8 mouse cellular contexts compared by ENCODE assay signal in genomic region chr12:83688316-83689086, GRCm38 (mm10). TPM values are rescaled to one million over a fixed set of nuclear protein-coding genes. Genes with fewer than 3 reads are reported as not detected.
DNase-seq lines count a peak whose midpoint lies in the region; ATAC-seq and TF ChIP-seq lines count a peak whose summit lies in the region.

No protein-coding gene starts in this region.

- DNase-seq in kidney, adult 9 months: peak; percentile 45
- no peak for DNase-seq in kidney, adult 18-20 months
- DNase-seq in G1E (ENCODE audit: low spot score): peak; percentile 81
- DNase-seq in embryonic facial prominence, embryonic 14.5 days (ENCODE audit: low spot score): peak; percentile 31
- peak; percentile 17 for DNase-seq in skeletal muscle tissue, adult 2 months (ENCODE audit: low read depth, low spot score)
- no peak for DNase-seq in gastrocnemius, adult 8-10 months (ENCODE audit: low spot score in 2 of 2)

- H3K9me3 ChIP-seq in G1E (replicated peaks): no peaks in the 10 kb centered on the region
- H3K9me3 ChIP-seq in embryonic facial prominence, embryonic 14.5 days (ENCODE audit: control insufficient read depth, low read length): no peaks in the 10 kb centered on the region
- no peaks in the 10 kb centered on the region for H3K9me3 ChIP-seq in hindbrain, embryonic 15.5 days
- H3K9me3 ChIP-seq in liver, embryonic 15.5 days (replicated peaks): no peaks in the 10 kb centered on the region

- peak; percentile 51 for ATAC-seq in G1E (ENCODE audit: extremely low read depth, insufficient number of reproducible peaks, low FRiP score, poor library complexity, severe bottlenecking)
- ATAC-seq in embryonic facial prominence, embryonic 14.5 days (ENCODE audit: low read depth): peak; percentile 69
- peak; percentile 92 for ATAC-seq in hindbrain, embryonic 15.5 days (ENCODE audit: low FRiP score, low read depth)
- ATAC-seq in liver, embryonic 15.5 days (ENCODE audit: insufficient read depth): peak; percentile 80

- peak overlapping the region; percentile 81 for H3K4me3 ChIP-seq in G1E (ENCODE audit: low read depth, low read length)
- peak overlapping the region; percentile 92 for H3K4me3 ChIP-seq in embryonic facial prominence, embryonic 14.5 days (ENCODE audit: low read depth, low read length)
- H3K4me3 ChIP-seq in hindbrain, embryonic 15.5 days: peak overlapping the region; percentile 81
- peak overlapping the region; percentile 96 for H3K4me3 ChIP-seq in liver, embryonic 15.5 days (replicated peaks)

- no peaks in the 10 kb centered on the region for H3K27me3 ChIP-seq in G1E (ENCODE audit: insufficient read depth, low read length)
- H3K27me3 ChIP-seq in embryonic facial prominence, embryonic 14.5 days (replicated peaks; ENCODE audit: control insufficient read depth, insufficient read depth, low read length): no peaks in the 10 kb centered on the region
- H3K27me3 ChIP-seq in hindbrain, embryonic 15.5 days: no peaks in the 10 kb centered on the region
- H3K27me3 ChIP-seq in liver, embryonic 15.5 days: no peaks in the 10 kb centered on the region

- peak overlapping the region; percentile 82 for H3K4me2 ChIP-seq in embryonic facial prominence, embryonic 14.5 days (ENCODE audit: low read depth, low read length)
- H3K4me2 ChIP-seq in hindbrain, embryonic 15.5 days: peak overlapping the region; percentile 65
- H3K4me2 ChIP-seq in liver, embryonic 15.5 days: peak overlapping the region; percentile 75

- peak overlapping the region; percentile 85 for H3K9ac ChIP-seq in embryonic facial prominence, embryonic 14.5 days (ENCODE audit: low read depth, low read length)
- H3K9ac ChIP-seq in hindbrain, embryonic 15.5 days: peak overlapping the region; percentile 72
- peak overlapping the region; percentile 91 for H3K9ac ChIP-seq in liver, embryonic 15.5 days

- no peak for TF ChIP-seq CTCF in G1E (IDR thresholded peaks at IDR 0.05; ENCODE audit: low read depth, low read length)

- peaks cover 45% of the 10 kb centered on the region for H3K4me1 ChIP-seq in G1E (ENCODE audit: insufficient read depth, low read depth, low read length)
- H3K4me1 ChIP-seq in embryonic facial prominence, embryonic 14.5 days (ENCODE audit: control insufficient read depth, insufficient read depth, low read length): peaks cover 13% of the 10 kb centered on the region
- H3K4me1 ChIP-seq in hindbrain, embryonic 15.5 days (replicated peaks): peaks cover 27% of the 10 kb centered on the region
- H3K4me1 ChIP-seq in liver, embryonic 15.5 days (replicated peaks): peaks cover 31% of the 10 kb centered on the region

- WGBS in embryonic facial prominence, embryonic 14.5 days: 1% methylated on average over 27 of the region's 49 CpGs
- under 1% methylated on average over 48 of the region's 49 CpGs for WGBS in hindbrain, embryonic 15.5 days
- under 1% methylated on average over 49 of the region's 49 CpGs for WGBS in liver, embryonic 15.5 days (ENCODE audit: insufficient replicate concordance)

- H3K27ac ChIP-seq in embryonic facial prominence, embryonic 14.5 days (replicated peaks; ENCODE audit: low read depth, low read length): peak overlapping the region; percentile 86
- H3K27ac ChIP-seq in hindbrain, embryonic 15.5 days (replicated peaks): peak overlapping the region; percentile 89
- H3K27ac ChIP-seq in liver, embryonic 15.5 days (replicated peaks): peak overlapping the region; percentile 97

- H3K36me3 ChIP-seq in G1E (replicated peaks): peaks cover 47% of the 10 kb centered on the region
- peaks cover 10% of the 10 kb centered on the region for H3K36me3 ChIP-seq in embryonic facial prominence, embryonic 14.5 days (ENCODE audit: control insufficient read depth, insufficient read depth, low read length)
- H3K36me3 ChIP-seq in hindbrain, embryonic 15.5 days: no peaks in the 10 kb centered on the region
- H3K36me3 ChIP-seq in liver, embryonic 15.5 days (replicated peaks): peaks cover 15% of the 10 kb centered on the region

RNA-seq across cellular contexts. Expression of gene Psen1, which starts 0.5 kb away (rescaled TPM):
- total RNA-seq in G1E (2014; fragmentation: Nextera tagmentation): 123 and 134 TPM in 2 replicates
- 59.8 and 74.3 TPM in 2 replicates for total RNA-seq in G1E (2017)
- 26.3 and 32.5 TPM in 2 replicates for polyA plus RNA-seq in G1E (2012)
- 69.1 and 69.4 TPM in 2 replicates for polyA plus RNA-seq in embryonic facial prominence, embryonic 14.5 days (2014; fragmentation: Nextera tagmentation; extraction: Ambion mirVana)
- polyA plus RNA-seq in hindbrain, embryonic 15.5 days (2015; fragmentation: Nextera tagmentation; extraction: Ambion mirVana): 66.3 and 71.4 TPM in 2 replicates
- 20.4 and 21.2 TPM in 2 replicates for polyA plus RNA-seq in liver, embryonic 15.5 days (2015; fragmentation: Nextera tagmentation; extraction: Ambion mirVana)
- 10 to 100 TPM; 24.9 to 33.0 (median 28.3) TPM for total RNA-seq in gastrocnemius, adult 8-10 months (2022)

RNA-seq across cellular contexts. Expression of gene Rbm25, which starts 57.5 kb away (rescaled TPM):
- 1,277 and 1,301 TPM in 2 replicates for total RNA-seq in G1E (2014; fragmentation: Nextera tagmentation)
- 382 and 467 TPM in 2 replicates for total RNA-seq in G1E (2017)
- polyA plus RNA-seq in G1E (2012): 105 and 153 TPM in 2 replicates
- 181 and 204 TPM in 2 replicates for polyA plus RNA-seq in embryonic facial prominence, embryonic 14.5 days (2014; fragmentation: Nextera tagmentation; extraction: Ambion mirVana)
- polyA plus RNA-seq in hindbrain, embryonic 15.5 days (2015; fragmentation: Nextera tagmentation; extraction: Ambion mirVana): 232 and 242 TPM in 2 replicates
- 92.7 and 93.2 TPM in 2 replicates for polyA plus RNA-seq in liver, embryonic 15.5 days (2015; fragmentation: Nextera tagmentation; extraction: Ambion mirVana)
- 10 to 100 TPM; 35.6 to 50.7 (median 40.7) TPM for total RNA-seq in gastrocnemius, adult 8-10 months (2022)

Comparison
In these comparisons a context has a peak if more than half of its experiments do, and no peak if none do; other contexts are left out.
1. DNase-seq: peak in kidney, adult 9 months (single experiment), G1E (single experiment), embryonic facial prominence, embryonic 14.5 days (single experiment) and skeletal muscle tissue, adult 2 months (single experiment); none in kidney, adult 18-20 months (single experiment) and gastrocnemius, adult 8-10 months (0 of 2).
2. Peak in every context shown above with its lines, with median percentiles within 50 percentile points of each other: ATAC-seq, H3K4me3 ChIP-seq, H3K27ac ChIP-seq, H3K4me2 ChIP-seq and H3K9ac ChIP-seq.